Mouse (Mus musculus) ovary, adult 18-20 months (tissue): ENCODE results near the gene Olfr890.
"Not testable (repeated sequence)": the region's sequence is repeated elsewhere in the genome, so short reads cannot be mapped to it uniquely, and the experiment has no call there.

Experiments used
- DNase-seq: peaks from one replicate; pipeline ENCODE4 v3.0.0; 2022; ENCODE audit warnings: low spot score, mixed read lengths

Gene Olfr890

GRCm38 (mm10) chr9:38142217-38142616, at the start of gene Olfr890:
TSS of gene Olfr890 (plus strand) at chr9:38142517.
- DNase-seq: no peak

- DNase-seq: no peak
Measured at GRCm38 (mm10) chr9:38107828-38108227, 34.5 kb upstream of the Olfr890 start, which contains the start of gene Olfr888. TSS of gene Olfr888 (plus strand) at chr9:38108128.

DNA sequence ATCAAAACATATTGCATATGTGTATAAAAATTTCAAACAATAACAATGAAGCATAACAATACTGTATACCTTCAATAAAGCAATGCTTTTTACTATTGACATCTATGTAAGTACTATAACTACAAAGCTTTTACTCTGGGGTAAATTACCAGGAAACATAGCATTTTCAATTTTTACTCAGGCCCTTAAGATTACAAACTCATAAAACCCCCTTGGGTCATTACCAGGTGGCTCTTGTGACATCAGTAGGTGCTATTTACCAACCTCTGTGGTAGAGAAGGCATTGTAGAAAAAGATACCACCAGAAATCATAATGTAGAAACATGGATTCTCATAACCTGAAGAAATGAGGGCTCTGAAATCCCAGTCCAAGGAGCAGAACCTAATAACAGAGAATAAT, 27.4 kb upstream of the Olfr890 start, which contains the start of gene Olfr889:
Olfr889 (plus strand) TSS at position 301 of the 400 bp plus-strand sequence.
- DNase-seq: no peak

DNA sequence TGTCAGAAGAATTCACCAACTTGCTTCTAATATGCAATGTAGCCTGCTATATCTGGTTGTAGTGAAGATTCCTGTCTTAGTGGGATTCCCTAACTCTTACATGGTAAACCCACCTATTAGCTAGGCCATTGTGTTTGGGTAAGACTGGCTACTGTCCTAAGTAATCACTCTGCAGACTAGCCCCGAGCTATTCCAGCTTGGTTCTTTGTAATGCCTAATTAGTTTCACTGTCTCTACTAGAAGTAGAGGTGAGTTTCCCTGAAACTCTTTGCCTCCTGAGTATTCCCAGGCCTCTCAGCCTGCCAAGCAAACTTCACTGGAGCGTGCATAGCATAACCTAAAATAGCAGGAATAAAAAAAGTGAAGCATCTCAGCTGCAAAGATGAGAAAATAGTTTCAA, 26.0 kb downstream of the Olfr890 start:
- not testable (repeated sequence) for DNase-seq

- no peak for DNase-seq
Measured at GRCm38 (mm10) chr9:38180721-38181120, 38.4 kb downstream of the Olfr890 start, which contains the start of gene Olfr891. TSS of gene Olfr891 (minus strand) at chr9:38180821.
